Mouse (Mus musculus) embryonic facial prominence, embryonic 10.5 days (tissue): ENCODE data around the gene Stat2. TPM values are rescaled to one million over a fixed set of nuclear protein-coding genes. Genes with fewer than 3 reads are reported as not detected.
"Not testable (repeated sequence)": the region's sequence is repeated elsewhere in the genome, so short reads cannot be mapped to it uniquely, and the experiment has no call there.

Source experiments
- DNase-seq: peaks from one replicate; pipeline ENCODE4 v3.0.0-alpha.2; 2017; ENCODE audit warnings: low spot score
- H3K27ac ChIP-seq: fragments of 300-500 bp; sonication (generic); replicated peaks from 2 replicates; pipeline ENCODE4 v1.5.1; 2016; ENCODE audit warnings: mild to moderate bottlenecking
- H3K27me3 ChIP-seq: fragments of 300-500 bp; sonication (generic); replicated peaks from 2 replicates; pipeline ENCODE4 v1.6.1; 2016; ENCODE audit warnings: low read depth, mild to moderate bottlenecking; ENCODE audit not compliant: poor library complexity, severe bottlenecking
- H3K36me3 ChIP-seq: fragments of 300-500 bp; sonication (generic); replicated peaks from 2 replicates; pipeline ENCODE4 v1.6.1; 2016; ENCODE audit warnings: mild to moderate bottlenecking, moderate library complexity
- H3K4me1 ChIP-seq: fragments of 300-500 bp; sonication (generic); 2 replicates; pipeline ENCODE4 v1.6.1; 2016
- H3K4me3 ChIP-seq: fragments of 300-500 bp; sonication (generic); 2 replicates; pipeline ENCODE4 v1.5.1; 2016; ENCODE audit warnings: mild to moderate bottlenecking, moderate library complexity
- H3K9me3 ChIP-seq: fragments of 300-500 bp; sonication (generic); 2 replicates; pipeline ENCODE4 v1.6.1; 2016; ENCODE audit warnings: mild to moderate bottlenecking
- WGBS: fragments of 180-500 bp; shearing (Covaris S2); methylation state at CpG from one replicate; pipeline ENCODE4 v1.1.7; 2016; 5-methylcytosine and 5-hydroxymethylcytosine counted together
- polyA plus RNA-seq: library from polyadenylated mRNA; unstranded; fragments of >200 nt; fragmentation: Nextera tagmentation; extraction: Ambion mirVana; gene quantifications from 2 replicates; pipeline ENCODE4 v1.2.1, GENCODE M21; 2016

Stat2 gene
- polyA plus RNA-seq, 1 experiment from 2014 or later: 14.3 TPM

- H3K4me1 ChIP-seq: peaks cover 10% of the 10 kb centered on the region
- no peaks in the 10 kb centered on the region for H3K27me3 ChIP-seq
- no peaks in the 10 kb centered on the region for H3K9me3 ChIP-seq
- H3K36me3 ChIP-seq: peaks cover 74% of the 10 kb centered on the region
- no peak overlapping the region for H3K27ac ChIP-seq
- no peak overlapping the region for H3K4me3 ChIP-seq
- DNase-seq: peak; percentile 80
- WGBS: 65% methylated on average over 31 of the region's 31 CpGs
Measured at GRCm38 (mm10) chr10:128283604-128284579, 13.5 kb downstream of the Stat2 start.

DNA sequence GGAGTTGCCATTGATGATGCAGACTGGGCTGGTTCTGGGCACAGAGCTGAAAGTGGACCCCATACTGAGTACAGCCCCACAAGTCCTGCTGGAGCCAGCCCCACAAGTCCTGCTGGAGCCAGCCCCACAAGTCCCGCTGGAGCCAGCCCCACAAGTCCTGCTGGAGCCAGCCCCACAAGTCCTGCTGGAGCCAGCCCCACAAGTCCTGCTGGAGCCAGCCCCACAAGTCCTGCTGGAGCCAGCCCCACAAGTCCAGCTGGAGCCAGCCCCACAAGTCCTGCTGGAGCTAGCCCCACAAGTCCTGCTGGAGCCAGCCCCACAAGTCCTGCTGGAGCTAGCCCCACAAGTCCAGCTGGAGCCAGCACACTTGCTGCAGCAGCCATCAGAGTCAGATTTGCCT lies 20.2 kb downstream of the Stat2 start:
- not testable (repeated sequence) for DNase-seq, H3K4me3 ChIP-seq, H3K27me3 ChIP-seq, H3K27ac ChIP-seq, H3K9me3 ChIP-seq
- peaks cover 42% of the 10 kb centered on the region for H3K36me3 ChIP-seq
- 68% methylated on average over 1 of the region's 1 CpGs for WGBS
- H3K4me1 ChIP-seq: peaks cover 10% of the 10 kb centered on the region

DNA sequence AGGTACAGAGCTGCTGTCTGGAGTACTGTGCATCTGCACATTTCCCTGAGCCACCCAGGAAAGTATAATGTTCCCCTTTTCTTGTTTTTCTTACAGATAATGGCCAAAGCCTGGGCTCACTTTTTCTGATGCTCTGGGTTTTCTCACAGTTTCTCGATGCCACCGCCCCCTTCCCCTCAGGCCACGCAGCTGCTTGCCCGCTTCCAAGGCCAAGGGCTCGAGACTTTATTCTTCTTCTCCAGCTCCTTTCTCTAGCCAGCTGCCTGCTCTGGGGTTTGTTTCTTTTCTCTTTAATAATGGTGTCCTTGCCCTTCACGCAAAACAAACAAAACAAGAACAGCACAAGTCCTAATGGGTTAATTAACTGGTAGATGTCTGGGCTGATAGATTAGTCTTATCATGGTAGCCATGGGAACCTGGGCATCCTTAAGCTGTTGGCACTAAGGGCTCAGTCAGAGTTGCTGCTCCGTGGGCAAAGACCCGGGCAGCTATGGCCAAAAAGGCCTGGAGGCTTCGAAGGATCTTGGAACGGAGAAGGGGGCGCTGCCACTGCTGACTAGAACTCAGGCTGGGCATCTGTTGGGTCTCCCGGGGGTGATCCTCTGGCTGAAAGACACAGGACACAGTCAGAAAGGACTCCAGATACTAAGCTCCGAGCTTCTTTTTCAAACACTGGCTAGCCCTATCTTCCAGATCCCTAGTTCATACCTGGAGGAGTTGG lies 26.2 kb downstream of the Stat2 start:
- Histone ChIP-seq H3K4me3 (no peak overlapping the region), H3K27me3 (no peaks in the 10 kb centered on the region), H3K36me3 (peaks cover 15% of the 10 kb centered on the region), H3K9me3 (no peaks in the 10 kb centered on the region), H3K4me1 (no peaks in the 10 kb centered on the region), H3K27ac (no peak overlapping the region)
- WGBS: 80% methylated on average over 13 of the region's 13 CpGs
- no peak for DNase-seq

DNA sequence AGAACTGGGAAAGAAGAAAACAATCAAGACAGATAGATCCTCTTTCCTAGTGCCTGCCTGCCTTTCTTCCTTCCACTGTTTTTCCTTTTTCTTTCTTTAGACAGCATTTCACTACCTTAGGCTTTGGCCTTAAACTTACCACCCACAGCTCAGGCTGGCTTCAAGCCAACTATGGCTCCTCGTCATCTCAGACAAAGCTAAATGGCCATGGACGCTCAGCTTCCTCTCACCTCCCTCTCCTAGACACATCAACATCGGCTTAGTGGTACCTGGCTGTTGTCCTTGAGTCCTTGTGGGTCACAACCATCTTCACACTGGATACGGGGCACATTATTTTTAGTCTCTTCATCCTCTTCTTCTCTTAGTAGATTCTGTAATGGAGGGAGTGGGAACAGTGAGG lies 26.9 kb downstream of the Stat2 start:
- no peak overlapping the region for H3K4me3 ChIP-seq
- H3K36me3 ChIP-seq: peaks cover 8% of the 10 kb centered on the region
- H3K27me3 ChIP-seq: no peaks in the 10 kb centered on the region
- H3K4me1 ChIP-seq: peaks cover 4% of the 10 kb centered on the region
- WGBS: 86% methylated on average over 4 of the region's 4 CpGs
- H3K27ac ChIP-seq: no peak overlapping the region
- no peak for DNase-seq
- no peaks in the 10 kb centered on the region for H3K9me3 ChIP-seq

DNA sequence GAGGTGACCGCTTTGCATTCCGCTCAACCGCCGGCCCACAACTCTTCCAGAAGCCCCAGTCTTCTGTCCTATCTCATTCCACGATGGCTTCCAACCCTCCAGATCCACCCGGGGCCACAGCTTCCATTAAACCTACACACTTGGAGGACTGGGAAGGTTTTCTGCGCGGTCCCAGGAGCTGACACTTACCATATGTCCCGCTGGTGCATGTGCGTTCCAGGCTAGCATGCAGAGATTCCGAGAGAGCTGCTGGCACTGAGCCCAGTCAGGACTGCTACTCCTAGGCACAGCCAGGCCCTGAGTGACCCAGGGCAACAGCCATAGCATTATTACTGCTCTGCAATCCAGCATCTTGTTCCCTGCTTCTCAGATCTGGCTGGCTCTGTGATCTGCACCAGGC lies 27.3 kb downstream of the Stat2 start:
- no peak overlapping the region for H3K4me3 ChIP-seq
- H3K36me3 ChIP-seq: peaks cover 4% of the 10 kb centered on the region; the same call in 1 of the 2 replicates
- H3K27me3 ChIP-seq: no peaks in the 10 kb centered on the region
- 84% methylated on average over 11 of the region's 11 CpGs for WGBS
- H3K9me3 ChIP-seq: no peaks in the 10 kb centered on the region
- H3K4me1 ChIP-seq: peaks cover 8% of the 10 kb centered on the region
- H3K27ac ChIP-seq: no peak overlapping the region
- DNase-seq: no peak

DNA sequence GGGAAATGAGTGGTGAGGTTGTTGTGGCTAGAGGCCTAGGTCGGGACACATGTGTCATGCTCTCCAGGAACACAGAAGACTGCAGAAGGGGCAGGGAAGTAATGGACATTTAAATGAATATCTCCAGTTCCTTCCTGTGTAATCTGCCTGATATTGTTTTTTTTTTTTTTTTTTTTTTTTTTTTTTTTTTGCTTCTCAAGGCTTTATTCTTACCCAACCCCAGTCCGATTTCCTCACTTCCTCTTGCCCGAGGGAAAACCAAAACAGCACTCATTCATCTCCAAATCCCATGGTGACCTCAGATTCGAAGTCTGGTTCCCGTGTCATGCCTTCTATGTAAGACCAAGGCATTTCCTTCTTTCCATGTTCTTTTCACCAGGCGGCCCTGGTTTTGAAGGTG lies 27.9 kb downstream of the Stat2 start:
- H3K9me3 ChIP-seq: no peaks in the 10 kb centered on the region
- H3K27me3 ChIP-seq: no peaks in the 10 kb centered on the region
- no peak overlapping the region for H3K4me3 ChIP-seq
- H3K27ac ChIP-seq: no peak overlapping the region
- no peaks in the 10 kb centered on the region for H3K36me3 ChIP-seq
- no peak for DNase-seq
- 71% methylated on average over 6 of the region's 6 CpGs for WGBS
- peaks cover 9% of the 10 kb centered on the region for H3K4me1 ChIP-seq

DNA sequence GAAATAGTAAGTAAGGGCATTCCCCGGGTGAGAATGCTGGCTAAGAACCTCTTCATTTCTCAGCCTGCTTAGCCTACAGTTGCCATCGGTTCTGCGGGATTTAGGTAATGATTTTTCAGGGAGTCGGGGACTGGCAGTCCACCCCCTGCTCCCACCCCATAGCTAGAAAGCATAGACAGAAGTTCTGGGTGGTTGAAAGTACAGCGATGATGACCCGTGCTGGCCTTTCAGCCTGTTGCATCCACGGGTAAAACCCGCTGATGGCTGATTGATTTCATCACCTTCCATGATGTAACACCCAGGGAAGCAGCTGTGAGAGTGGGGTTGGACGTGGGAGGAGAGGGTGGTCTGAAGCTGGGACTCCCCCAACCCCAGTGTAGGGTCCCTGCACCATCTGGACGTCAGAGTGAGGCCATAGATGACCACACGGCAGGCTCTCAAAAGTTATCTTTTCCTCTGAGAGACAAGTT lies 28.4 kb downstream of the Stat2 start, which contains the start of gene Il23a:
TSS of gene Il23a (minus strand) at position 51 of the 470 bp plus-strand sequence.
- Histone ChIP-seq H3K9me3 (no peaks in the 10 kb centered on the region), H3K36me3 (no peaks in the 10 kb centered on the region), H3K4me1 (peaks cover 11% of the 10 kb centered on the region), H3K27me3 (no peaks in the 10 kb centered on the region), H3K4me3 (no peak within 1 kb of the TSS), H3K27ac (no peak within 1 kb of the TSS)
- 83% methylated on average over 11 of the region's 11 CpGs for WGBS
- DNase-seq: no peak

GRCm38 (mm10) chr10:128302357-128302756 lies 32.0 kb downstream of the Stat2 start:
- Histone ChIP-seq H3K4me1 (peaks cover 20% of the 10 kb centered on the region), H3K27me3 (no peaks in the 10 kb centered on the region), H3K36me3 (peaks cover 15% of the 10 kb centered on the region), H3K27ac (peak overlapping the region; percentile 97), H3K4me3 (peak overlapping the region; percentile 80), H3K9me3 (no peaks in the 10 kb centered on the region)
- 41% methylated on average over 3 of the region's 3 CpGs for WGBS
- no peak for DNase-seq

DNA sequence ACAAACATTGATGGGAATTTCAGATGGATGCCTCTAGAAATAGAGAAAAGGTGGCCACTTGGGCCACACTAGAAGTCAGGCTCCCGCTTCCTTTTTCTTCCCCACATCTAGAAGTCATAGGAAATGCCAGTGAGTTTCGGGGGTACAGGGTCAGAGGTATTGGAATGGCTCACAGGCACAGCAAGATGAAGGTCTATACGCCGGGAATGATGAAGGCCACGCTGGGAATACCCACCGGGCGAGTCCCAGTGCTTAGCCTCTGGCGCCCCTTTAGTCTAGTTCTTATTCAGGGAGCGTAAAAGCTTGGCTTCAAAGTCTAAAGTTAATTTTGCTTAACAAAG lies 32.4 kb downstream of the Stat2 start:
- Histone ChIP-seq H3K9me3 (no peaks in the 10 kb centered on the region), H3K36me3 (peaks cover 17% of the 10 kb centered on the region), H3K4me1 (peaks cover 20% of the 10 kb centered on the region), H3K4me3 (peak overlapping the region; percentile 80), H3K27me3 (no peaks in the 10 kb centered on the region), H3K27ac (peak overlapping the region; percentile 97)
- under 1% methylated on average over 9 of the region's 9 CpGs for WGBS
- no peak for DNase-seq

DNA sequence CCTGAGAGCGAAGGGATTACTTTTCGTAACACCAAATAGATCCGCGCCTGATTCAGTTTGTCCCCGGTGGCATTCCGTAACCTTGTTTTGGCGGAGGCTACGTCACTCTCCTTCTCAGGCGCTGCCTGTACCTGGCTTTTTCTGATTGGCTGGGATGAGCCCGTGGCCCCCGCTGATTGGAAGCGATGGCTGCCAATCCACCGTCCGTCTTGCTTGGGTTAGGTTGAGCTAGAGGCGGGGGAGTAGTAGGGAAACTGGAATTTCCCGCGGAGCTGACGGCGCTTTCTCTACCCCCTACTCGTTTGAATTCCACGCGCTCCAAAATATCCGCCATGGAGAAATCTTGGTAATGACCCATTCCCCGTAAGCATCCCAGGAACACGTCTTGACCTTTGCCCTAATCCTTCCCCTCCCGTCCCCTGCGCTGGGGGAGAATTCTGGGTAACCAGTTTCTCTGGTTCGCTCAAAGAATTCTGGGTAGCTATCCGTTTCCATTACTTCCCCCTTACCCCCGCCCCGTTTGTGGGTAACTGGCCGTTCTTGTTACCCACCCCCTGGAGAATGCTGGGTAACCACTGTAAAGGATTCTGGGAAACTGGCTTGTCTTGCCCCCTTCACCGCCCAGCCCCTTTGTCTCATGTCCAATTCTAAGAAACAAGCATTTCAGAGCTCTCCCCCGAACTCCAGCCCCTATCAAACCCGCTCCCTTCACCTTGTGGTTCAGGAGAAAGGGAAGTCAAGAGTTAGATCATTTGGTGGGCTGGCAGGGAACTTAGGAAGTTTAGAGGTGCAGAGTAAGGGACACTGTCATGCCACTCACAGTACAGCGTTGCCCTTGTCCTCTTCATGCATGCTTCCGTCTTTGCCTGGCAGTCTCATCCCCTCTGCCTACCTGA lies 33.0 kb downstream of the Stat2 start, which contains the start of gene Pan2:
TSS of gene Pan2 (plus strand) at position 210 of the 896 bp plus-strand sequence.
- WGBS: 2% methylated on average over 37 of the region's 37 CpGs
- no peaks in the 10 kb centered on the region for H3K9me3 ChIP-seq
- DNase-seq: peak; percentile 99
- H3K36me3 ChIP-seq: peaks cover 23% of the 10 kb centered on the region
- H3K4me1 ChIP-seq: peaks cover 20% of the 10 kb centered on the region
- no peaks in the 10 kb centered on the region for H3K27me3 ChIP-seq
- H3K27ac ChIP-seq: peak within 1 kb of the TSS; percentile 97
- peak within 1 kb of the TSS; percentile 80 for H3K4me3 ChIP-seq

GRCm38 (mm10) chr10:128309654-128310053 lies 39.3 kb downstream of the Stat2 start:
- no peak overlapping the region for H3K4me3 ChIP-seq
- no peaks in the 10 kb centered on the region for H3K27me3 ChIP-seq
- WGBS: 93% methylated on average over 7 of the region's 7 CpGs
- no peak overlapping the region for H3K27ac ChIP-seq
- peaks cover 86% of the 10 kb centered on the region for H3K36me3 ChIP-seq
- no peaks in the 10 kb centered on the region for H3K9me3 ChIP-seq
- DNase-seq: no peak
- H3K4me1 ChIP-seq: peaks cover under 1% of the 10 kb centered on the region; the same call in 1 of the 2 replicates

GRCm38 (mm10) chr10:128310177-128310576 lies 39.8 kb downstream of the Stat2 start:
- no peak for DNase-seq
- H3K27me3 ChIP-seq: no peaks in the 10 kb centered on the region
- H3K27ac ChIP-seq: no peak overlapping the region
- H3K36me3 ChIP-seq: peaks cover 91% of the 10 kb centered on the region
- no peaks in the 10 kb centered on the region for H3K4me1 ChIP-seq
- no peak overlapping the region for H3K4me3 ChIP-seq
- WGBS: 92% methylated on average over 11 of the region's 11 CpGs
- no peaks in the 10 kb centered on the region for H3K9me3 ChIP-seq
